Mouse (Mus musculus) heart, embryonic 15.5 days (tissue): ENCODE results near the gene Ppp6r2. TPM values are rescaled to one million over a fixed set of nuclear protein-coding genes. Genes with fewer than 3 reads are reported as not detected.

ENCODE experiments used
- ATAC-seq: fragments of 200-750 bp; cut with Nextera tagmentation; replicated peaks from 2 replicates; pipeline ENCODE4 v1.8.0; 2017; ENCODE audit warnings: low read depth, moderate TSS enrichment; ENCODE audit not compliant: insufficient number of reproducible peaks, insufficient read depth, low FRiP score
- H3K27ac ChIP-seq: fragments of 300-500 bp; sonication (generic); 2 replicates; pipeline ENCODE4 v1.5.1; 2015; ENCODE audit warnings: mild to moderate bottlenecking, inconsistent platforms
- H3K27me3 ChIP-seq: fragments of 300-500 bp; sonication (generic); 2 replicates; pipeline ENCODE4 v1.6.1; 2015; ENCODE audit warnings: inconsistent platforms
- H3K36me3 ChIP-seq: fragments of 300-500 bp; sonication (generic); 2 replicates; pipeline ENCODE4 v1.6.1; 2015; ENCODE audit warnings: mild to moderate bottlenecking, inconsistent platforms
- H3K4me1 ChIP-seq: fragments of 300-500 bp; sonication (generic); replicated peaks from 2 replicates; pipeline ENCODE4 v1.6.1; 2015; ENCODE audit warnings: inconsistent platforms
- H3K4me2 ChIP-seq: fragments of 300-500 bp; sonication (generic); 2 replicates; pipeline ENCODE4 v1.6.1; 2015; ENCODE audit warnings: inconsistent platforms, mild to moderate bottlenecking, moderate library complexity
- H3K4me3 ChIP-seq: fragments of 300-500 bp; sonication (generic); 2 replicates; pipeline ENCODE4 v1.5.1; 2015; ENCODE audit warnings: mild to moderate bottlenecking, inconsistent platforms
- H3K9ac ChIP-seq: fragments of 300-500 bp; sonication (generic); 2 replicates; pipeline ENCODE4 v1.6.1; 2015; ENCODE audit warnings: mild to moderate bottlenecking, inconsistent platforms
- H3K9me3 ChIP-seq: fragments of 300-500 bp; sonication (generic); replicated peaks from 2 replicates; pipeline ENCODE4 v1.6.1; 2016; ENCODE audit warnings: inconsistent platforms
- WGBS: fragments of 180-500 bp; shearing (Covaris S2); methylation state at CpG from one replicate; pipeline ENCODE4 v1.1.7; 2015; ENCODE audit warnings: mixed read lengths; 5-methylcytosine and 5-hydroxymethylcytosine counted together
- polyA plus RNA-seq: library from polyadenylated mRNA; unstranded; fragments of >200 nt; fragmentation: Nextera tagmentation; extraction: Ambion mirVana; gene quantifications from 2 replicates; pipeline ENCODE4 v1.2.1, GENCODE M21; 2015

Ppp6r2 gene
- polyA plus RNA-seq, 1 experiment from 2014 or later = 18.6 TPM

GRCm38 (mm10) chr15:89212495-89212894 is 1.1 kb downstream of the Ppp6r2 start:
- Histone ChIP-seq H3K4me1 (peaks cover 28% of the 10 kb centered on the region), H3K4me2 (peak overlapping the region; percentile 87), H3K9me3 (no peaks in the 10 kb centered on the region), H3K27me3 (no peaks in the 10 kb centered on the region), H3K36me3 (peaks cover 6% of the 10 kb centered on the region; the same call in 1 of the 2 replicates), H3K9ac (peak overlapping the region; percentile 99; the same call in 1 of the 2 replicates), H3K27ac (0 out of 2 replicates have a peak overlapping the region, but pooled peaks have one; percentile 93), H3K4me3 (peak overlapping the region; percentile 98)
- ATAC-seq = no peak
- 72% methylated on average over 6 of the region's 6 CpGs for WGBS

DNA sequence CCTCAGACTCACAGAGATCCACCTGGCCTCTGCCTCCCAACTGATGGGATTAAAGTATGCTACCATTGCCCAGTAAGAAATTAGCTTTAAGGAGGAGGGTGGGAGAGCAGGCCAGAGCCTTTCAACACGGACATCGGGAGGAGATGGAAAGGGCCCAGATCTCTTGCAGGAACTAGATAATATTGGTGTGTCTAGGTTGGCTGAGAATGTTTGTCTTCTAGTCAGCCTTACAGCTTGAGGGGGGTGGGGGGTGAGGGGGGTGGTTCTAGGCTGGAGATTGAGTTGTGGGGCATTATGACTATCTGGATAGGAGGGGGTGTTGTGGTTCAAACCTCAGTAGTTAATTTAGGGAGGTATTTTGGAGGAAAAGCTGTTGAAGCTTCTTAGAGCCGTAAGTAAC is 2.2 kb downstream of the Ppp6r2 start:
- no peak for ATAC-seq
- 68% methylated on average over 3 of the region's 3 CpGs for WGBS
- Histone ChIP-seq H3K9me3 (no peaks in the 10 kb centered on the region), H3K27ac (no peak overlapping the region), H3K4me1 (peaks cover 28% of the 10 kb centered on the region), H3K4me3 (no peak overlapping the region), H3K27me3 (no peaks in the 10 kb centered on the region), H3K9ac (no peak overlapping the region), H3K4me2 (no peak overlapping the region), H3K36me3 (peaks cover 6% of the 10 kb centered on the region; the same call in 1 of the 2 replicates)

DNA sequence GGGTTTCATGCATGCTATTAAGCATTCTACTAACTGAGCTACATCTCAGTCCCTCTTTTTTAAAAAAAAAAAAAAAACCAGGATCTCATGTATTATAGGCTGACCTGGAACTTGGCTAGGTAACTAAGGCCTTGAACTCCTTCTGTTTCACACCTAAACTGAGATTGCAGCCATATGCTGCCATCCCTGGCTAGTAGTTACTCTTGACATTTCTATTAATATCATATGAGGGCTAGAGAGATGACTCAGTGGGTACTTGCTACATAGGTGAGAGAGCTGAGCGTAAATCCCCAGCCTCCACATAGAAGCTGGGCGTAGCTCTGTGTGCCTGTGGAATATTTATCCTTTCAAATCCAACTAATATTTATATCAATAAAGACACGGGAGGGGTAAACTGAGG is 3.6 kb downstream of the Ppp6r2 start:
- H3K9ac ChIP-seq = no peak overlapping the region
- H3K36me3 ChIP-seq = peaks cover 6% of the 10 kb centered on the region; the same call in 1 of the 2 replicates
- 83% methylated on average over 3 of the region's 3 CpGs for WGBS
- H3K27me3 ChIP-seq = no peaks in the 10 kb centered on the region
- no peak for ATAC-seq
- H3K4me3 ChIP-seq = no peak overlapping the region
- no peaks in the 10 kb centered on the region for H3K9me3 ChIP-seq
- no peak overlapping the region for H3K27ac ChIP-seq
- peaks cover 25% of the 10 kb centered on the region for H3K4me1 ChIP-seq
- no peak overlapping the region for H3K4me2 ChIP-seq

DNA sequence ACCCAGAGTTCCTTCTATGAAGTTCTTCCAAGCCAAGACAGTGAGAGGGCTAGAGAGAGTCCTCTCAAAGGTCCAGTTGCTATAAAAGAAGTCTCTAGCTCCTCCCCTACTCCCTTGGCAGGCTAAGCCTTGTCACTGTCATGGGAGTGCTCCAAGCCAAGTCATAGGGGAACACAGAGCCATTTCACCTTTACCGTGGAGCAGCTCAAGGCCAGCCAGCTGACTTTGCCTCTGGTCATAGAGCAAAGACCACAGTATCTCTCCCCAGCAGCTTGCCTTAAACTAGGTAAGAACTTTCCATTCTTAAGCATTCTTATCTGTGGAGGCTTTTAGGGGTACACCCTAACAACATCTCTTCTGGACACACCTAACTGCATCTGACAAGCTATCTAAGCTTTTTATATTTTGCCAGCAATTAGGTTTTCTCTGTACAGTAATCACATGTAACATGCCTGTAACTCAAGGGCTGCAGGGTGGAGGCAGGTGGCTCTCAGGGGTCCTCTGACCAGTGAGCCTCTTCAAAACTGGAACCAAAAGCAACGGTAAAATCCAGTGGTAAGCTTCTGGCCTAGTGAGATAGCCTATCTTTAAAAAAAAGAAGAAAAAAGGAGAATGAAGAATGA is 4.4 kb downstream of the Ppp6r2 start:
- peaks cover 6% of the 10 kb centered on the region; the same call in 1 of the 2 replicates for H3K36me3 ChIP-seq
- WGBS = 73% methylated on average over 2 of the region's 2 CpGs
- no peaks in the 10 kb centered on the region for H3K9me3 ChIP-seq
- H3K4me2 ChIP-seq = no peak overlapping the region
- peaks cover 23% of the 10 kb centered on the region for H3K4me1 ChIP-seq
- H3K27me3 ChIP-seq = no peaks in the 10 kb centered on the region
- peak overlapping the region; percentile 41; the same call in 1 of the 2 replicates for H3K27ac ChIP-seq
- no peak for ATAC-seq
- no peak overlapping the region for H3K4me3 ChIP-seq
- no peak overlapping the region for H3K9ac ChIP-seq

GRCm38 (mm10) chr15:89233586-89233985 is 22.2 kb downstream of the Ppp6r2 start:
- no peak for ATAC-seq
- Histone ChIP-seq H3K27ac (no peak overlapping the region), H3K4me3 (no peak overlapping the region), H3K9me3 (no peaks in the 10 kb centered on the region), H3K9ac (no peak overlapping the region), H3K4me1 (no peaks in the 10 kb centered on the region), H3K27me3 (no peaks in the 10 kb centered on the region), H3K4me2 (no peak overlapping the region), H3K36me3 (0 out of 2 replicates have a peak, but pooled peaks cover 5% of the 10 kb centered on the region)
- 38% methylated on average over 2 of the region's 2 CpGs for WGBS

DNA sequence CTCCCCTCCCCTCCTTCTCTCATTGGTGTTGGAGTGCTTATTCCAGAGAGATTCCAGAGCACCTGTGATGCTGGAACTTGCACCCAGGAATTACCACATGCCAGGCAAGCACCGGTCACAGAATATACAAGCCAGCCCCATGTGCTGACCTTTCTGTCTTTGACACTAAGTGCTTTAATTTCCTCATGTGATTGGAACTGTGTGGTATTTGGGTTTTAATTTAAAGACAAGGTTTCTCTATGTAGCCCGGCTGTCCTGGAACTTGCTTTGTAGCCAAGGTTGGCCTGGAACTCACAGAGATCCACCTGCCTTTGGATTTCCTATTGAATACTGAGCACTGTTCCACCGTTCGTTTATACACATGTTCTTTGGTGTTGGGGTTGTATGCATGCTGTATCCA is 22.7 kb downstream of the Ppp6r2 start:
- Histone ChIP-seq H3K36me3 (0 out of 2 replicates have a peak, but pooled peaks cover 5% of the 10 kb centered on the region), H3K4me3 (no peak overlapping the region), H3K27me3 (no peaks in the 10 kb centered on the region), H3K27ac (no peak overlapping the region), H3K9ac (no peak overlapping the region), H3K9me3 (no peaks in the 10 kb centered on the region), H3K4me2 (no peak overlapping the region), H3K4me1 (peaks cover under 1% of the 10 kb centered on the region; the same call in 1 of the 2 replicates)
- ATAC-seq = no peak
- WGBS = 86% methylated on average over 4 of the region's 4 CpGs

DNA sequence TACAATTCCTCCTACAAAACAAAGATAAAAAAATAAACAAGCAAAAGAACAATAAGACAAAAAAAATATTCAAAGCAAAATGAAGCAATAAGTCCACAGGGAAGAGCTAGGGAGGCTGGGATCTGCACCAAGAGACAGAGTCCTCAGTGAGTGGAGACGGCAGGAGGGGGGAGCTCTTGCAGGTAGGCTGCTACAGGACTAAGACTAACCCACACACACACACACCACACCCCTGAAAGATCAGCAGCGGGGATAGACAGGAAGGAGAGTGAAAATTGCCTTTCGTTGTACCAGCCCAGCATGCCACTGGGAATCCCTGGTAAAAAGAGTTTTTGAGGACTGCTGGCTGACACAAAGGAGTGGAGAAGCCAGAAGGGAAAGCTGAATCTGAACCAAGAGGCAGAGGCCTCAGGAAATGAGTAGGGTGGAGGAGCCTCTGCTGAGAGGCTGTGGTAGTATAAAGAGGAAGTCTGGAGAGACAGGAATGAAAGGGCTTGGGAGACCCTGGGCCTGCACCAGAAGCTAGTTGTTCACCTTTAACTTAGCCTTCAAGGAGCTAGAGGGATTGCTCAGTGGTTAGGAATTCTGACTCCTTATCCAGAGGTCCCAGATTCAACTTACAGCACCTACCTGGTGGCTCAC is 28.5 kb downstream of the Ppp6r2 start:
- Histone ChIP-seq H3K27me3 (no peaks in the 10 kb centered on the region), H3K36me3 (peaks cover 14% of the 10 kb centered on the region), H3K27ac (peak overlapping the region; percentile 68), H3K4me3 (no peak overlapping the region), H3K9me3 (no peaks in the 10 kb centered on the region), H3K4me2 (no peak overlapping the region), H3K9ac (no peak overlapping the region), H3K4me1 (peaks cover 8% of the 10 kb centered on the region)
- ATAC-seq = no peak
- 47% methylated on average over 3 of the region's 3 CpGs for WGBS

GRCm38 (mm10) chr15:89241025-89241424 is 29.7 kb downstream of the Ppp6r2 start:
- 70% methylated on average over 2 of the region's 2 CpGs for WGBS
- Histone ChIP-seq H3K36me3 (peaks cover 19% of the 10 kb centered on the region), H3K4me3 (no peak overlapping the region), H3K4me2 (no peak overlapping the region), H3K9ac (no peak overlapping the region), H3K9me3 (no peaks in the 10 kb centered on the region), H3K27ac (no peak overlapping the region), H3K4me1 (peaks cover 8% of the 10 kb centered on the region), H3K27me3 (no peaks in the 10 kb centered on the region)
- no peak for ATAC-seq

GRCm38 (mm10) chr15:89249063-89249462 is 37.7 kb downstream of the Ppp6r2 start:
- H3K36me3 ChIP-seq = peaks cover 20% of the 10 kb centered on the region; the same call in 1 of the 2 replicates
- 83% methylated on average over 6 of the region's 6 CpGs for WGBS
- H3K9ac ChIP-seq = no peak overlapping the region
- no peak overlapping the region for H3K4me2 ChIP-seq
- no peaks in the 10 kb centered on the region for H3K27me3 ChIP-seq
- no peak overlapping the region for H3K27ac ChIP-seq
- no peak for ATAC-seq
- no peak overlapping the region for H3K4me3 ChIP-seq
- no peaks in the 10 kb centered on the region for H3K4me1 ChIP-seq
- H3K9me3 ChIP-seq = no peaks in the 10 kb centered on the region

DNA sequence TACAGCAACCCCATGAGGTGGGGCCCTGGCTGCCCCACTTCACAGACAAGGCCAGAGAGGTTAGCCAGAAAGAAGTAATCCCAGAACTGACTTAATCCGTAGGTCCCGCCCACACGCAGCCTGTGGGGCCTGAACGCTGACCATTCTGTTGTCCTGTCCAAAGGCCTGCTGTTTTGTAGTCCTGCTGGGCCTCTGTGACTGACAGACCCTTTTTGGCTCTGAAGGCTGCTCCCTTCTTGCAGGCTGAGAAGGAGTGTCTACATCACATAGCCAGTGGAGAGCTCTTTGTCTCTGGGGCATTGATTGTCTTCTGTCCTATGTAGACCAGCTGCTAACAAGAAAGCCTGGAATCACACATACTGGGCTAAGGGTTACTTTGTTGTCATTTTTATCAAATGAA is 44.0 kb downstream of the Ppp6r2 start:
- Histone ChIP-seq H3K4me1 (no peaks in the 10 kb centered on the region), H3K36me3 (peaks cover 18% of the 10 kb centered on the region)

GRCm38 (mm10) chr15:89258997-89259396 is 47.6 kb downstream of the Ppp6r2 start:
- no peak for ATAC-seq
- 90% methylated on average over 5 of the region's 5 CpGs for WGBS

More for the DNA sequence above, 44.0 kb downstream of the Ppp6r2 start:
- Histone ChIP-seq H3K27me3 (no peaks in the 10 kb centered on the region), H3K9me3 (no peaks in the 10 kb centered on the region), H3K9ac (no peak overlapping the region), H3K27ac (no peak overlapping the region), H3K4me2 (no peak overlapping the region), H3K4me3 (no peak overlapping the region)
- no peak for ATAC-seq
- 87% methylated on average over 4 of the region's 4 CpGs for WGBS

More at GRCm38 (mm10) chr15:89258997-89259396, 47.6 kb downstream of the Ppp6r2 start:
- no peaks in the 10 kb centered on the region for H3K27me3 ChIP-seq
- H3K9ac ChIP-seq = no peak overlapping the region
- H3K4me2 ChIP-seq = no peak overlapping the region
- H3K36me3 ChIP-seq = peaks cover 30% of the 10 kb centered on the region
- no peaks in the 10 kb centered on the region for H3K9me3 ChIP-seq
- no peak overlapping the region for H3K27ac ChIP-seq
- no peaks in the 10 kb centered on the region for H3K4me1 ChIP-seq
- no peak overlapping the region for H3K4me3 ChIP-seq
